Mouse (Mus musculus) erythroblast, embryonic 14.5 days (primary cell): Measurements from ENCODE around the gene Crmp1. TPM values are rescaled to one million over a fixed set of nuclear protein-coding genes. Genes with fewer than 3 reads are reported as not detected.

Experiments
- H3K27me3 ChIP-seq: 2 replicates; pipeline ENCODE4 v1.6.1; 2012; ENCODE audit warnings: inconsistent platforms; ENCODE audit not compliant: control insufficient read depth
- H3K36me3 ChIP-seq: 2 replicates; pipeline ENCODE4 v1.6.1; 2012; ENCODE audit warnings: mild to moderate bottlenecking, inconsistent platforms; ENCODE audit not compliant: control insufficient read depth
- H3K4me1 ChIP-seq: 2 replicates; pipeline ENCODE4 v1.6.1; 2012; ENCODE audit warnings: inconsistent platforms; ENCODE audit not compliant: control insufficient read depth
- H3K4me3 ChIP-seq: replicated peaks from 2 replicates; pipeline ENCODE3; 2012; ENCODE audit warnings: moderate library complexity, mild to moderate bottlenecking, inconsistent platforms
- H3K9me3 ChIP-seq: 2 replicates; pipeline ENCODE4 v1.6.1; 2012; ENCODE audit warnings: low read length, inconsistent platforms, mixed read lengths; ENCODE audit not compliant: control insufficient read depth
- GATA1 ChIP-seq: IDR thresholded peaks from 2 replicates; pipeline ENCODE4 v1.6.1; 2012; ENCODE audit warnings: low read length, inconsistent platforms, mixed read lengths
- TAL1 ChIP-seq: IDR thresholded peaks from 3 replicates; pipeline ENCODE4 v1.6.1; 2012; ENCODE audit warnings: low read length, inconsistent platforms, mixed read lengths
- polyA plus RNA-seq: library from polyadenylated mRNA; stranded (reverse); fragments of >175 nt; gene quantifications from 2 replicates; pipeline ENCODE4 v1.2.3, GENCODE M21; 2012

Gene Crmp1
- polyA plus RNA-seq, result not detected in 2 replicates

DNA sequence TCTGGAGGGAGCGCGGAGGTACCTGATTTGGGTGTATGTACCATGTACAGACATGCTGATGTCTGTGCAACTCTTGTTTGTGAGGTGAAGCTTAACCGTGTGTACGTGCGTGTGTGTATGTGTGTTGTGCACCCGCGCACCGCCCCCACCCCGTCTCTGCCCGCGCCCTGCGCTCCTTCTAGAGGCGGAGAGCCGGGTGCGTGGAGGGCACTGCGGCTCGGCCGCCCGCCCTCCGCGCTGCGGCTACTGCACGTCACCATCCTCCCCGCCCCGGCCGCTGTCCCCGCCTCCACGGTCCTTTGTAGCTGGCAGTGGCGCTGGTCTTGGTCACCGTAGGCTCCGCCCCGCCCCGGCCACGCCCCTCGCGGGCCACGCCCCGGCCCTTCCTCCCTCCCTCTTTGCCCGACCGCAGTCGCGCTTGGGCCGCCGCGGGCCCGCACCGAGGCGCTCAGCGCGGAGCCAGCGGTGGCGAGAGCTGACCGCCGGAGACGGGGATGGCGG is at the start of gene Crmp1:
Gene Crmp1 (plus strand): TSS at position 290 of the 501 bp plus-strand sequence.
- TF ChIP-seq GATA1 (no peak), TAL1 (no peak)
- H3K27me3 ChIP-seq, result peaks cover 66% of the 10 kb centered on the region
- H3K36me3 ChIP-seq, result no peaks in the 10 kb centered on the region
- H3K9me3 ChIP-seq, result peaks cover 10% of the 10 kb centered on the region; the same call in 1 of the 2 replicates
- H3K4me1 ChIP-seq, result peaks cover 7% of the 10 kb centered on the region
- no peak within 1 kb of the TSS for H3K4me3 ChIP-seq

DNA sequence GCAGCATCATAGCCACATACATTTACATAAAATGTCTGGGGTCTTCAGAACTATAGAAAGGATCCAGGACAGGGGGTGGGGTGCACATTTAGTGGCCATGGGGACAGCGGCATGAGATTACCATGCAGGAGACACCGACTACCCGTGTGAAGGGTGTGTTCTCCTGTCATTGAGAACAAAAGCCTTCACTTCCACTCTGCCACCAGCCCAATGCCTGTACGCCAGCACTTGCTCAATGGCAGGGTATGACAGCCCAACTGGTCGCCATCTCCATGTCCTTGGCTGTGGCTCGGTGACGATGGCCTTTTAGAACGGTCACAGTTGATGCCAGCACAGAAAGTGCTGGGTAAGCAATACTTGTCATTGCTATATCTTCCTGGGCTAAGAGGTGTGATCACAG is 45.5 kb upstream of the Crmp1 start:
- H3K36me3 ChIP-seq, result no peaks in the 10 kb centered on the region
- H3K4me3 ChIP-seq, result no peak overlapping the region
- no peaks in the 10 kb centered on the region for H3K27me3 ChIP-seq
- TF ChIP-seq GATA1 (no peak), TAL1 (no peak)
- no peaks in the 10 kb centered on the region for H3K4me1 ChIP-seq
- H3K9me3 ChIP-seq, result no peaks in the 10 kb centered on the region

DNA sequence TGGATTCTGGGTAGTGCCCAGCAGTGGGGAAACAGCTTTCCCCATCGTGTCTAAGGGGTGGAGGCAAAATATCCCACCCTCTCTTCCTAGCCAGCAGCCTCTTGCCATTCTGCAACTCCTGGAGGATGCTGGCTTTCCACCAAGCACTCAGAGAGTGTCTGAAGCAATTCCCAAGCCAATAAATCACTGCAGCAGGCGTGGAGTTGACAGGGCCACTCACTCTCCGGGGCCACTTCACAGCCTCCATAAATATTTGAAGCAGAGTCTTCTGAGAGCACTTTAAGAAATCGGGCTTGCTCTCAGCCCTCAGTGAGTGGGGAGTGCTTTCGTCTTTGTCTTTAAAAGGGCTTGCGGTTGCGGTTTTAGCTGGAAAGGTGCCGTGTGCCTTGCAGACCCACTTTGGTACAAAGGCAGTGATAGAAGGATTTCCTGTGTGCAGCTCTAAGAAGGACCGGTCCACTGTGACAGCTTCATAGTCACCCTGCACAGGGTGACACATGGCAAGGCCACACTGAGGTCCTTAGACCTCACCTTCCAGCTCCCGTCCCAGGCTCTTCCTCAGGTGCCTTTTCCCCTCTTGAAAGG is 45.0 kb upstream of the Crmp1 start:
- no peak for TF ChIP-seq GATA1

DNA sequence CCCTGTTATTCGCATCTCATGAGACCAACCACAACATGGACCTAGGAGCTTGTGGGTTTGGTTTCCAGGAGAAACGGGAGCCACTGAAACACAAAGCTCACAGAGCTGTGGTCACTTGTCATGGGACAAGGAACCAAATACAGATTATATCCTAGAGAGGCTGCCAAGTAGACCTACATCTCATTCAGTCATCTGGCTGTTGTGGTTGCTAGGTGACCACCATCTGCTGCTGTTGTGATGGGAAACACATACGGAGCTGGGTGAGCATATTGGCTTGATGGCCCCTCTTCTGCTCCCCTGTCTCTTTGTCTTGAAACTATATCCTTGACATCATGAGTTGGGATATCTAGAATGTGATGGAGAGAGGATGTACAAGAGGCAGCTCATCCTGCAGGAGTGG is 44.3 kb upstream of the Crmp1 start:
- Histone ChIP-seq H3K27me3 (no peaks in the 10 kb centered on the region), H3K9me3 (no peaks in the 10 kb centered on the region), H3K4me1 (no peaks in the 10 kb centered on the region), H3K36me3 (no peaks in the 10 kb centered on the region), H3K4me3 (no peak overlapping the region)
- TF ChIP-seq TAL1 (no peak), GATA1 (no peak)

More for the DNA sequence above, 45.0 kb upstream of the Crmp1 start:
- no peaks in the 10 kb centered on the region for H3K27me3 ChIP-seq
- H3K36me3 ChIP-seq, result no peaks in the 10 kb centered on the region
- no peak overlapping the region for H3K4me3 ChIP-seq
- no peaks in the 10 kb centered on the region for H3K9me3 ChIP-seq
- H3K4me1 ChIP-seq, result no peaks in the 10 kb centered on the region

DNA sequence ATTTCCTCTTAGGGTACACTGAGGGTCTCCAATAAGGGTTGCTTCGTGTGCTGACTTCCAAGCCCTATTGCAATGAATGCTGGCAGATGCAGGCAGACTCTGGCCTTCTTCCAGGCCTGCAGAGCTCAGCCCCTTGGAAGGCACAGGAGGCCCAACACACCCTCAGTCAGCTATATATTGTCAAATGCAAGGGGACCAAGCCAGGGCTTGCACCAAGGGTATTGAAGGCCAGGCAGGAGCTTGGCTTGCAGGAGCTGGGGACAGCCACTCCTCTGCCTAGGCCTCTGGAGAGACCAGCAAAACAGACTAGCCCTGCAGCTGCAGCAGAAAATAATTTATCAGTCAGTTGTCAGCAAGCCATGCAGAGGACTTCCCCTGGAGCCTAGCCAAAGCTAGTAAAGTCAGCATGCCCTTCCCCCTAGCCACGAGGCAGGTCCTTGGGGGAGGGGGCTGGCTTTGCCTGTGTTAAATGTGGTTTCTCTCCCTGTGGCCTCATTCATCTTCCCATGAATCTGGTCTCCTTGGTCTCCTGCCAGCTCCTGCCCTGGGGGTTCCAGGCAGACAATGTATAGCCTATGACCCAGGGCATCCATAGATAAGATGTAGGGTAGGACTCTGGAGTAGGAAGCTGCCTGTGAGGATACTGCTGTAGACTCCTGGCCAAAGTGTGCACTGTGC is 43.6 kb upstream of the Crmp1 start:
- H3K4me1 ChIP-seq, result no peaks in the 10 kb centered on the region
- no peaks in the 10 kb centered on the region for H3K9me3 ChIP-seq
- no peaks in the 10 kb centered on the region for H3K36me3 ChIP-seq
- no peak overlapping the region for H3K4me3 ChIP-seq
- TF ChIP-seq GATA1 (no peak), TAL1 (no peak)
- no peaks in the 10 kb centered on the region for H3K27me3 ChIP-seq

DNA sequence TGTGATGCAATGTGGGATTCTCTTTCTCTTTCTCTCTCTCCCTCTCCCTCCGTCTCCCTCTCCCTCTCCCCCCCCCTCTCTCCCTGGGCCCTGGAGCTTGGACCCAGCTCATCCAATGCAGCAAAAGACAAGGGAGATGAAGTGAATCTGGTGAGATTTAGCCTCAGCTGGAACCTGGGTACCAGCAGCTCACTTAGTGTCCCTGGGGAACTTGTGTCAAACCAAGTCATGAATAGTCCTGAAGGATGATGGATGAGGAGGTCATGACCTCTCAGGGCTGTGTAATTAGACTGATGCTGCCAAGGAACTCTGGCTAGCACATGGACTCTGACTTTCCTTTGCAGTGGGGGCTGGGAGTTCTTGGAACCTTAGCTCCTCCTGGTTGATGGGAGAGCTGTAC is 39.5 kb upstream of the Crmp1 start:
- Histone ChIP-seq H3K9me3 (no peaks in the 10 kb centered on the region), H3K4me3 (no peak overlapping the region), H3K27me3 (no peaks in the 10 kb centered on the region), H3K36me3 (no peaks in the 10 kb centered on the region), H3K4me1 (no peaks in the 10 kb centered on the region)
- TF ChIP-seq GATA1, result no peak
- no peak for TF ChIP-seq TAL1

DNA sequence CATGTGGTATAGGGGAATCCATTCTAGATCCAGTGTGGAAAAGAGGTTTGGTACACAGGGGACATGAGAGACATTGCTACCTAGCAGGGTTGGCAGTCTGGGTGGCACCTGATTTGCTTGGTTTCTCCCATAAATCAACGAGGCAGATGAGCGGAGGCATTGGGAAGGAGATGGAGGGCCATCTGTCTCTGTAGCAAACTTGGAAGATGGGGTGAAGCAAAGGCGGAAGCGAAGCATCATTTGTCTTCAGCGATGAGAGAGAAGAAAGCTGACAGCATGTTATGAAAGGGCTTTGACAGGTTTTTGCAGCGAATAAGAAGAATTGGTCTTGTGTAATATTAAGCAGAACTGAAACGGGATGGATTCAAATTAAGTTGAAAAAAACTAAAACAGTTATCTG is 36.9 kb upstream of the Crmp1 start:
- Histone ChIP-seq H3K27me3 (no peaks in the 10 kb centered on the region), H3K36me3 (no peaks in the 10 kb centered on the region), H3K4me1 (no peaks in the 10 kb centered on the region), H3K9me3 (peaks cover 7% of the 10 kb centered on the region; the same call in 1 of the 2 replicates), H3K4me3 (no peak overlapping the region)
- TF ChIP-seq TAL1 (no peak), GATA1 (no peak)

DNA sequence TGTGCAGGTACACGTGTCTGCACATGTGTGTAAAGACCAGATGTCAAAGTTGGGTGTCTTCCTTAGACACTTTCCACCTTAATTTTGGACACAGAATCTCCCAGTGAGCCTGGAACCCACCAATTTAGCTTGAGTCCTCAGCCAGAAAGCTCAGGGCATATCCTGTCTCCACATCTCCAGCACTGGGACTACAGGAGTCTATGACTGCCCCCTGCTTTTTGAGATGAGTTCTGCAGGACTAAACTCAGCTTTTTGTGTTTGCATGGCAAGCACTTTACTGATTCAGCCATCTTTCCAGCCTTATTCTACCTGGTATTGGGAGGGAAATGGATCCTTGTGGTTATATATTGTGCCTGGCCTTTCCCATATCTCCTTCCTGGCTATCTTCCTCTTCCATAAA is 36.3 kb upstream of the Crmp1 start:
- no peak overlapping the region for H3K4me3 ChIP-seq
- TF ChIP-seq GATA1, result no peak
- no peak for TF ChIP-seq TAL1
- H3K36me3 ChIP-seq, result no peaks in the 10 kb centered on the region
- H3K27me3 ChIP-seq, result no peaks in the 10 kb centered on the region
- peaks cover 7% of the 10 kb centered on the region; the same call in 1 of the 2 replicates for H3K9me3 ChIP-seq
- H3K4me1 ChIP-seq, result no peaks in the 10 kb centered on the region

DNA sequence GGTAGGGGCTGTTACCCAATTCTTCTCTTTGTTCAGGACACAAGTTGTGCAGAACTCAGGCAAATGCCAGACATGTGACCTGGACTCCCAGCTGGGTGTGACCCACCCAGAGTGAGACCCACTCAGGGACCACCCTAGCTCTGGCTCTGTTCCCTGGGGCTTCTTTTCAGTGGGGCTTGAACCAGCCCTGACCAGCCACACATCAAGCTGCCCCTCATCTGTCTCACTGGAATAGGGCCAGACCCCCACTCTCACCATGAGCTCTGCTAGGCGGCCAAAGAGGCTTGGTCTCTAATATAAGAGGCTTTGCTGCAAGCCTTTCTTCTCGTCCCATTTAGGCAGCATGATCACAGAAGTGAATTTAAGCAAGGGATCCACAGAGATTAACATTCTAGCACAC is 35.4 kb upstream of the Crmp1 start:
- no peaks in the 10 kb centered on the region for H3K4me1 ChIP-seq
- no peaks in the 10 kb centered on the region for H3K36me3 ChIP-seq
- peaks cover 8% of the 10 kb centered on the region; the same call in 1 of the 2 replicates for H3K9me3 ChIP-seq
- no peaks in the 10 kb centered on the region for H3K27me3 ChIP-seq
- H3K4me3 ChIP-seq, result no peak overlapping the region
- TF ChIP-seq GATA1 (no peak), TAL1 (no peak)
